10 mouse cellular contexts compared by ENCODE assay signal in genomic region chr4:154863436-154863935, GRCm38 (mm10). TPM values are rescaled to one million over a fixed set of nuclear protein-coding genes. Genes with fewer than 3 reads are reported as not detected.
DNase-seq lines count a peak whose midpoint lies in the region; ATAC-seq and TF ChIP-seq lines count a peak whose summit lies in the region.
"Had no signal": no experiment of that assay in that cellular context is flagged by ENCODE, and none has a peak within 500 bp of the region (broad histone marks: within the 10 kb centered on the region; RNA-seq: fewer than 3 reads in every experiment).

No protein-coding gene starts in this region.

- peaks cover 25% of the 10 kb centered on the region for H3K4me1 ChIP-seq in hindbrain, embryonic 10.5 days (replicated peaks)
- H3K4me1 ChIP-seq in hindbrain, embryonic 14.5 days (replicated peaks; ENCODE audit: control insufficient read depth, insufficient read depth, low read length): peaks cover 6% of the 10 kb centered on the region
- H3K4me1 ChIP-seq in E14TG2a.4 (replicated peaks; ENCODE audit: low read depth, low read length): peaks cover 34% of the 10 kb centered on the region
- H3K4me1 ChIP-seq in embryonic facial prominence, embryonic 14.5 days (ENCODE audit: control insufficient read depth, insufficient read depth, low read length): peaks cover 8% of the 10 kb centered on the region
- H3K4me1 ChIP-seq in midbrain, embryonic 10.5 days: peaks cover 26% of the 10 kb centered on the region

- no peak for DNase-seq in hindbrain, embryonic 10.5 days (ENCODE audit: low spot score)
- no peak for DNase-seq in hindbrain, embryonic 14.5 days (ENCODE audit: low spot score)
- DNase-seq in embryonic facial prominence, embryonic 14.5 days (ENCODE audit: low spot score): no peak
- no peak for DNase-seq in midbrain, embryonic 10.5 days (ENCODE audit: low spot score)
- DNase-seq in layer of hippocampus, adult 9-10 months (ENCODE audit: low spot score): no peak
- no peak for DNase-seq in ovary, postnatal 36 days (ENCODE audit: low spot score)
- DNase-seq in urinary bladder, postnatal 14 days (ENCODE audit: low spot score): no peak

- H3K36me3 ChIP-seq in hindbrain, embryonic 10.5 days: no peaks in the 10 kb centered on the region
- no peaks in the 10 kb centered on the region for H3K36me3 ChIP-seq in hindbrain, embryonic 14.5 days (replicated peaks; ENCODE audit: control insufficient read depth, insufficient read depth)
- no peaks in the 10 kb centered on the region for H3K36me3 ChIP-seq in E14TG2a.4 (ENCODE audit: insufficient read depth, low read length)
- H3K36me3 ChIP-seq in embryonic facial prominence, embryonic 14.5 days (ENCODE audit: control insufficient read depth, insufficient read depth, low read length): no peaks in the 10 kb centered on the region
- no peaks in the 10 kb centered on the region for H3K36me3 ChIP-seq in midbrain, embryonic 10.5 days

- no peaks in the 10 kb centered on the region for H3K9me3 ChIP-seq in hindbrain, embryonic 10.5 days
- H3K9me3 ChIP-seq in hindbrain, embryonic 14.5 days (ENCODE audit: control insufficient read depth, low read length): no peaks in the 10 kb centered on the region
- H3K9me3 ChIP-seq in E14TG2a.4 (ENCODE audit: low read length): no peaks in the 10 kb centered on the region
- no peaks in the 10 kb centered on the region for H3K9me3 ChIP-seq in embryonic facial prominence, embryonic 14.5 days (ENCODE audit: control insufficient read depth, low read length)
- H3K9me3 ChIP-seq in midbrain, embryonic 10.5 days (replicated peaks): no peaks in the 10 kb centered on the region

- no peak for TF ChIP-seq CTCF in E14TG2a.4 (conservative IDR thresholded peaks at IDR 0.05; ENCODE audit: low read length)

- peaks cover 40% of the 10 kb centered on the region for H3K27me3 ChIP-seq in hindbrain, embryonic 10.5 days (ENCODE audit: insufficient read depth, poor library complexity, severe bottlenecking)
- H3K27me3 ChIP-seq in hindbrain, embryonic 14.5 days (ENCODE audit: control insufficient read depth, insufficient read depth, low read length): no peaks in the 10 kb centered on the region
- peaks cover 8% of the 10 kb centered on the region; the same call in 1 of the 2 replicates for H3K27me3 ChIP-seq in E14TG2a.4 (ENCODE audit: insufficient read depth, low read length)
- H3K27me3 ChIP-seq in embryonic facial prominence, embryonic 14.5 days (replicated peaks; ENCODE audit: control insufficient read depth, insufficient read depth, low read length): no peaks in the 10 kb centered on the region
- H3K27me3 ChIP-seq in midbrain, embryonic 10.5 days (ENCODE audit: low read depth, poor library complexity, severe bottlenecking): peaks cover 57% of the 10 kb centered on the region

- peak overlapping the region; percentile 54; the same call in 1 of the 2 replicates for H3K4me3 ChIP-seq in hindbrain, embryonic 10.5 days
- H3K4me3 ChIP-seq in hindbrain, embryonic 14.5 days (replicated peaks; ENCODE audit: low read length): no peak overlapping the region
- H3K4me3 ChIP-seq in E14TG2a.4 (replicated peaks; ENCODE audit: low read length): peak overlapping the region; percentile 71; the same call in 1 of the 2 replicates
- no peak overlapping the region for H3K4me3 ChIP-seq in embryonic facial prominence, embryonic 14.5 days (ENCODE audit: low read depth, low read length)
- peak overlapping the region; percentile 53; the same call in 1 of the 2 replicates for H3K4me3 ChIP-seq in midbrain, embryonic 10.5 days

- H3K27ac ChIP-seq in hindbrain, embryonic 10.5 days: peak overlapping the region; percentile 93
- H3K27ac ChIP-seq in hindbrain, embryonic 14.5 days: no peak overlapping the region
- H3K27ac ChIP-seq in embryonic facial prominence, embryonic 14.5 days (replicated peaks; ENCODE audit: low read depth, low read length): peak overlapping the region; percentile 75
- H3K27ac ChIP-seq in midbrain, embryonic 10.5 days (replicated peaks): peak overlapping the region; percentile 89

- no peak for ATAC-seq in hindbrain, embryonic 14.5 days (ENCODE audit: low FRiP score)
- no peak for ATAC-seq in embryonic facial prominence, embryonic 14.5 days (ENCODE audit: low read depth)

- H3K4me2 ChIP-seq in hindbrain, embryonic 14.5 days (replicated peaks): no peak overlapping the region
- H3K4me2 ChIP-seq in embryonic facial prominence, embryonic 14.5 days (ENCODE audit: low read depth, low read length): no peak overlapping the region

- H3K9ac ChIP-seq in hindbrain, embryonic 14.5 days: no peak overlapping the region
- H3K9ac ChIP-seq in embryonic facial prominence, embryonic 14.5 days (ENCODE audit: low read depth, low read length): no peak overlapping the region

- WGBS in hindbrain, embryonic 10.5 days: 84% methylated on average over 3 of the region's 3 CpGs
- WGBS in hindbrain, embryonic 14.5 days: 84% methylated on average over 3 of the region's 3 CpGs
- 92% methylated on average over 3 of the region's 3 CpGs for WGBS in embryonic facial prominence, embryonic 14.5 days
- 87% methylated on average over 3 of the region's 3 CpGs for WGBS in midbrain, embryonic 10.5 days

RNA-seq across cellular contexts. Expression of gene Mmel1, which starts 5.9 kb away (rescaled TPM):
- polyA plus RNA-seq in hindbrain, embryonic 10.5 days (2016; fragmentation: Nextera tagmentation; extraction: Ambion mirVana): 0.31 and 0.68 TPM in 2 replicates
- 0.23 and 0.65 TPM in 2 replicates for polyA plus RNA-seq in hindbrain, embryonic 14.5 days (2014; fragmentation: Nextera tagmentation; extraction: Ambion mirVana)
- polyA plus RNA-seq in embryonic facial prominence, embryonic 14.5 days (2014; fragmentation: Nextera tagmentation; extraction: Ambion mirVana): 0.32 and 0.45 TPM in 2 replicates
- polyA plus RNA-seq in midbrain, embryonic 10.5 days (2016; fragmentation: Nextera tagmentation; extraction: Ambion mirVana): 0.20 and 0.35 TPM in 2 replicates

RNA-seq across cellular contexts. Expression of gene Ttc34, which starts 26.2 kb away (rescaled TPM):
- polyA plus RNA-seq in hindbrain, embryonic 10.5 days (2016; fragmentation: Nextera tagmentation; extraction: Ambion mirVana): 0.65 and 0.68 TPM in 2 replicates
- 1.7 and 2.4 TPM in 2 replicates for polyA plus RNA-seq in hindbrain, embryonic 14.5 days (2014; fragmentation: Nextera tagmentation; extraction: Ambion mirVana)
- 0.22 and 0.45 TPM in 2 replicates for polyA plus RNA-seq in embryonic facial prominence, embryonic 14.5 days (2014; fragmentation: Nextera tagmentation; extraction: Ambion mirVana)
- 0.22 and 0.57 TPM in 2 replicates for polyA plus RNA-seq in midbrain, embryonic 10.5 days (2016; fragmentation: Nextera tagmentation; extraction: Ambion mirVana)
- polyA plus RNA-seq: erythroblast, embryonic 14.5 days; small intestine, adult 2 months had no signal

RNA-seq across cellular contexts. Expression of gene Fam213b, which starts 35.4 kb away (rescaled TPM):
- polyA plus RNA-seq in hindbrain, embryonic 10.5 days (2016; fragmentation: Nextera tagmentation; extraction: Ambion mirVana): 47.4 and 51.5 TPM in 2 replicates
- 55.9 and 57.1 TPM in 2 replicates for polyA plus RNA-seq in hindbrain, embryonic 14.5 days (2014; fragmentation: Nextera tagmentation; extraction: Ambion mirVana)
- polyA plus RNA-seq in embryonic facial prominence, embryonic 14.5 days (2014; fragmentation: Nextera tagmentation; extraction: Ambion mirVana): 50.3 and 52.1 TPM in 2 replicates
- 45.9 and 46.8 TPM in 2 replicates for polyA plus RNA-seq in midbrain, embryonic 10.5 days (2016; fragmentation: Nextera tagmentation; extraction: Ambion mirVana)

Comparison
In these comparisons a context has a peak if more than half of its experiments do, and no peak if none do; other contexts are left out.
1. H3K4me3 ChIP-seq: peak in hindbrain, embryonic 10.5 days (single experiment), E14TG2a.4 (single experiment) and midbrain, embryonic 10.5 days (single experiment); none in hindbrain, embryonic 14.5 days (single experiment) and embryonic facial prominence, embryonic 14.5 days (single experiment).